Mouse (Mus musculus): ENCODE data around the gene Palld.

GRCm38 (mm10) chr8:61517502-61518185, 384.8 kb downstream of the Palld start:
- TF ChIP-seq POLR2A (IDR thresholded peaks at IDR 0.05; ENCODE audit: low read depth, low read length) (no peak), CTCF (IDR thresholded peaks at IDR 0.05; ENCODE audit: extremely low read depth, insufficient read length, insufficient replicate concordance, low read depth, low read length) (no peak)

Data from small intestine, adult 2 months (tissue).